Mouse (Mus musculus): Measurements from ENCODE around the gene Kcnj3. TPM values are rescaled to one million over a fixed set of nuclear protein-coding genes. Genes with fewer than 3 reads are reported as not detected.

Kcnj3 gene
- polyA plus RNA-seq, 1 experiment from 2014 or later = 2.2 TPM

GRCm38 (mm10) chr2:55534946-55535345 lies 99.2 kb downstream of the Kcnj3 start:
- H3K27me3 ChIP-seq = no peaks in the 10 kb centered on the region
- H3K9ac ChIP-seq = no peak overlapping the region
- no peaks in the 10 kb centered on the region for H3K9me3 ChIP-seq (replicated peaks)
- no peaks in the 10 kb centered on the region for H3K4me1 ChIP-seq
- no peaks in the 10 kb centered on the region for H3K36me3 ChIP-seq
- 85% methylated on average over 2 of the region's 2 CpGs for WGBS
- H3K4me3 ChIP-seq = no peak overlapping the region
- no peak for ATAC-seq (ENCODE audit: low FRiP score)
- no peak overlapping the region for H3K4me2 ChIP-seq (replicated peaks)
- H3K27ac ChIP-seq = no peak overlapping the region

DNA sequence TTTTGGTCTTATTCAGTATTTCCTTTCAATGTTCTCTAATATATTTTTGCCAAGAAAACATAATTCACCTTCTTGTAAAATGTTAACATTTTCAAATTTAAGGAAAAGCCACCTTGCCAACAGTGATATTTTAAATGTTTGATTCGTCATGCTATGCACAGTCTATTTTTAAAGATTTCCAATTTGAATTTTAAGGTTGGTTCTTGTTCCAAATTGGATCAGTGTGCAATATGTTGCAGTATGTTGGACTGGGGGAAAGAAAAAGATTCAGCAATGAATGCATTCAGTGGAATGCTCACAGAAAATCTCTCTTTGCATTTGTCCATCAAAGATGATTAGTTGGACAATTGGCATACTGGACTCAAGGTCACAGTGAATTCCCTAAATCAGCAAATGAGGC lies 99.7 kb downstream of the Kcnj3 start:
- Histone ChIP-seq H3K27ac (no peak overlapping the region), H3K9me3 (replicated peaks) (no peaks in the 10 kb centered on the region), H3K4me1 (no peaks in the 10 kb centered on the region), H3K4me3 (no peak overlapping the region), H3K9ac (no peak overlapping the region), H3K36me3 (no peaks in the 10 kb centered on the region), H3K27me3 (no peaks in the 10 kb centered on the region), H3K4me2 (replicated peaks) (no peak overlapping the region)
- WGBS = 84% methylated on average over 1 of the region's 1 CpGs
- no peak for ATAC-seq (ENCODE audit: low FRiP score)

- H3K27ac ChIP-seq = no peak overlapping the region
- H3K9ac ChIP-seq = no peak overlapping the region
- no peaks in the 10 kb centered on the region for H3K27me3 ChIP-seq
- H3K4me1 ChIP-seq = no peaks in the 10 kb centered on the region
- H3K9me3 ChIP-seq (replicated peaks) = no peaks in the 10 kb centered on the region
- no peak overlapping the region for H3K4me2 ChIP-seq (replicated peaks)
- H3K36me3 ChIP-seq = no peaks in the 10 kb centered on the region
- no peak overlapping the region for H3K4me3 ChIP-seq
- no peak; the same call in 1 of the 2 replicates for ATAC-seq (ENCODE audit: low FRiP score)
Measured at GRCm38 (mm10) chr2:55547612-55548011, 111.8 kb downstream of the Kcnj3 start.

DNA sequence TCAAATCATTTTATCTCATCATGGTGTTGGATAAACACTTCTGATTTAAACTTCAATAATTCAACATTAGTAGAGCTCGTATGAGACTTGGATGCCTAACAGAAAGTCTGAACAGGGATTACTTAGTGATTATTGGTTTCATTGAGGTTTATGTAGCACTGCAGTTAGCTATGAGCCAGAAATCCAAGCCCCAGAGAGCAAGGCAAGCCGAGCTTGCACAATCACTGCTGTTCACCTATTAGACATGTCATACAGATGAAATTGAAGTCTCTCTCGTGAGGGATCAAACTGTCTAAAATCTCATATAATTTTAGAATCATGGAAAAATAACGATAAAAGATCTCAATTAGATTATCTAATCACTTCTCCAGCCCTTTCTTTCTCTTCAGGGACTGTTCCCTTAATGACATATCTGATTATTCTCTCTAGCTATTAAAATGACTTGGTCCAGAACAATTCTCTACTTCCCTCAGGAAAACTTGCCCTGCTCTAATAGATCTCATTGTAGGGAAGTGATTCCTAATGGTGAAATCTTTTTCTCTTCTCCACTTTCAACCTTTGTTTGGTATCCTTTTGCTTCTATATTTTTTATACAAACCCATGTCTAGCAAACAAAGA lies 122.7 kb downstream of the Kcnj3 start:
- Histone ChIP-seq H3K4me2 (replicated peaks) (no peak overlapping the region), H3K27ac (no peak overlapping the region), H3K27me3 (no peaks in the 10 kb centered on the region), H3K9ac (no peak overlapping the region), H3K36me3 (no peaks in the 10 kb centered on the region), H3K9me3 (replicated peaks) (no peaks in the 10 kb centered on the region), H3K4me1 (no peaks in the 10 kb centered on the region), H3K4me3 (no peak overlapping the region)
- 72% methylated on average over 4 of the region's 4 CpGs for WGBS
- ATAC-seq (ENCODE audit: low FRiP score) = no peak

GRCm38 (mm10) chr2:55569291-55569690 lies 133.5 kb downstream of the Kcnj3 start:
- Histone ChIP-seq H3K4me2 (replicated peaks) (no peak overlapping the region), H3K36me3 (no peaks in the 10 kb centered on the region), H3K27ac (no peak overlapping the region), H3K9ac (no peak overlapping the region), H3K4me1 (no peaks in the 10 kb centered on the region), H3K4me3 (no peak overlapping the region), H3K27me3 (no peaks in the 10 kb centered on the region), H3K9me3 (replicated peaks) (no peaks in the 10 kb centered on the region)
- 92% methylated on average over 7 of the region's 7 CpGs for WGBS
- ATAC-seq (ENCODE audit: low FRiP score) = no peak

- no peak overlapping the region for H3K4me2 ChIP-seq (replicated peaks)
- H3K4me3 ChIP-seq = no peak overlapping the region
- WGBS = 70% methylated on average over 3 of the region's 3 CpGs
- no peaks in the 10 kb centered on the region for H3K9me3 ChIP-seq (replicated peaks)
- H3K4me1 ChIP-seq = no peaks in the 10 kb centered on the region
- no peak overlapping the region for H3K9ac ChIP-seq
- ATAC-seq (ENCODE audit: low FRiP score) = no peak
- no peaks in the 10 kb centered on the region for H3K36me3 ChIP-seq
- no peak overlapping the region for H3K27ac ChIP-seq
- H3K27me3 ChIP-seq = no peaks in the 10 kb centered on the region
Measured at GRCm38 (mm10) chr2:55571425-55571824, 135.7 kb downstream of the Kcnj3 start.

GRCm38 (mm10) chr2:55580286-55580685 lies 144.5 kb downstream of the Kcnj3 start:
- H3K4me1 ChIP-seq = no peaks in the 10 kb centered on the region
- no peak overlapping the region for H3K27ac ChIP-seq
- no peaks in the 10 kb centered on the region for H3K27me3 ChIP-seq
- no peak for ATAC-seq (ENCODE audit: low FRiP score)
- no peak overlapping the region for H3K4me3 ChIP-seq
- H3K36me3 ChIP-seq = no peaks in the 10 kb centered on the region
- H3K4me2 ChIP-seq (replicated peaks) = no peak overlapping the region
- no peak overlapping the region for H3K9ac ChIP-seq
- no peaks in the 10 kb centered on the region for H3K9me3 ChIP-seq (replicated peaks)
- 88% methylated on average over 2 of the region's 2 CpGs for WGBS

DNA sequence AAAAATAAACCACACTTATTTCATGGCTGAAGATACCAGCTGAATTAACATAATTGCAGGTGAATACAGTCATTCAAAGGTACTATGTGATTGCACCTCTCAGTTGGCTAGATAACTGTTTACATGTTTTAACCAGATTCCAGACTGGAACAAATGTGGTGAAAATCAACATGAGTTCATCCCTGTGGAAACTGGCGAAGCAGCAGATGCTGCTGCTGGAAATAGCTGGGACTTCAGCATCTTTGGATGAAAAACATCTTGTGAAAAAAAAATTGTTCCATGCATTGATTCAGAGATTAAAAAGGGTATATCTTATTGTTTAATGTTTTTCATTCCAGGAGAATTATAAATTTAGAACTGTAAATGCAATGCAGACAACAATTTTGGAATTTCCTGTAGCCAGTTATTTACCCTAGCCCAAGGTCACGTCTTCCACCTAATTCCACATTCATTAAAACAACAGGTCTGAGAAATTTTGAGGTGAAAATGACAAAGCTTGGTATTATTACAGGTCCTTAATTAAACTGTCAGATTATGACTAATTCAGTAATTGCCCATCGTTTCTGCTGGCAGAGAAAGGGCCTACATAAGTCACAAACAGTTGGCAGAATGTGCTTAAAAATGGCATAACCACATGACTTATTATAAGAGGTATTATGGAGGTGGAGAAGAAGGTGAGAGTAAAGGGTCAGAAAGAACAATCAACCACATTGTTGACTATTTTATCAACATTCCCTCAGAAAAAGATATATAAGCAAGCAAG lies 155.6 kb downstream of the Kcnj3 start:
- no peak overlapping the region for H3K4me2 ChIP-seq (replicated peaks)
- no peaks in the 10 kb centered on the region for H3K9me3 ChIP-seq (replicated peaks)
- H3K9ac ChIP-seq = no peak overlapping the region
- no peak overlapping the region for H3K4me3 ChIP-seq
- WGBS = 78% methylated on average over 3 of the region's 3 CpGs
- no peaks in the 10 kb centered on the region for H3K27me3 ChIP-seq
- H3K4me1 ChIP-seq = no peaks in the 10 kb centered on the region
- no peaks in the 10 kb centered on the region for H3K36me3 ChIP-seq
- no peak for ATAC-seq (ENCODE audit: low FRiP score)
- H3K27ac ChIP-seq = no peak overlapping the region
